Mouse (Mus musculus): ENCODE measurements around the gene Kif26b.

DNA sequence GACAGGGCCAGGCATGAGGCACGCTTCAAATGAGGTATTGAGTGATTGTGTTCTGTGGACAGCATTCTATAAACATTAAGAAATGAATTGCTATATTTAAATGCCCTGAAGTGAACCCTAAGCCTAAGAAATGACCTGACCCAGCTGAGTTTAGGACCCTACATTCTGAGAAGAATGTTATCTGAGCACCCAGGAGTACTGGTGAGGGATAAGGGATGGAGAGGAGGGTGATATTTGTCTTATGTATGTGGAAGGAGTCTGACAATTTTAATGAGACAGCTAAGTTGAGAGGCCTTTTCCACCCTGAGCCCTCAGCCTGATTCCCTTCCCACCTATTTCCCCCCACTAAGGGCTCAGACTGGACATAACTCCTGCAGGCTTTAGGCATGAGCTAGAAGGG is 179.4 kb downstream of the Kif26b start:
- TF ChIP-seq CTCF (IDR thresholded peaks at IDR 0.05; ENCODE audit: borderline replicate concordance, insufficient read depth, low read depth, low read length) (no peak), POLR2A (IDR thresholded peaks at IDR 0.05; ENCODE audit: borderline replicate concordance, insufficient read depth, low read length) (no peak)

Data from cerebellum, adult 2 months (tissue).